Mouse (Mus musculus) stomach, embryonic 16.5 days (tissue): ENCODE results near the gene Ttll5. TPM values are rescaled to one million over a fixed set of nuclear protein-coding genes. Genes with fewer than 3 reads are reported as not detected.

Experiments used
- ATAC-seq: fragments of 200-750 bp; cut with Nextera tagmentation; 2 replicates; pipeline ENCODE4 v1.8.0; 2017; ENCODE audit warnings: moderate number of reproducible peaks, moderate TSS enrichment; ENCODE audit not compliant: insufficient read depth, low FRiP score
- H3K27ac ChIP-seq: fragments of 300-500 bp; sonication (generic); 2 replicates; pipeline ENCODE4 v1.5.1; 2014; ENCODE audit warnings: low read length
- H3K27me3 ChIP-seq: fragments of 300-500 bp; sonication (generic); 2 replicates; pipeline ENCODE4 v1.6.1; 2014; ENCODE audit warnings: low read length, control low read depth, mixed read lengths; ENCODE audit not compliant: control insufficient read depth, insufficient read depth
- H3K36me3 ChIP-seq: fragments of 300-500 bp; sonication (generic); 2 replicates; pipeline ENCODE4 v1.6.1; 2014; ENCODE audit warnings: low read length; ENCODE audit not compliant: control insufficient read depth, insufficient read depth
- H3K4me1 ChIP-seq: fragments of 300-500 bp; sonication (generic); 2 replicates; pipeline ENCODE4 v1.6.1; 2014; ENCODE audit warnings: low read length, control low read depth, mixed read lengths; ENCODE audit not compliant: control insufficient read depth, insufficient read depth
- H3K4me2 ChIP-seq: fragments of 300-500 bp; sonication (generic); 2 replicates; pipeline ENCODE4 v1.6.1; 2014; ENCODE audit warnings: low read depth, low read length, mixed read lengths
- H3K4me3 ChIP-seq: fragments of 300-500 bp; sonication (generic); replicated peaks from 2 replicates; pipeline ENCODE4 v1.5.1; 2014; ENCODE audit warnings: mild to moderate bottlenecking, low read length
- H3K9ac ChIP-seq: fragments of 300-500 bp; sonication (generic); 2 replicates; pipeline ENCODE4 v1.6.1; 2014; ENCODE audit warnings: low read length
- H3K9me3 ChIP-seq: fragments of 300-500 bp; sonication (generic); replicated peaks from 2 replicates; pipeline ENCODE4 v1.6.1; 2016; ENCODE audit warnings: low read length, control low read depth; ENCODE audit not compliant: control insufficient read depth
- WGBS: fragments of 180-500 bp; shearing (Covaris S2); extraction: QIAGEN DNeasy Blood & Tissue Kit; methylation state at CpG from one replicate; pipeline ENCODE4 v1.1.7; 2014; 5-methylcytosine and 5-hydroxymethylcytosine counted together
- polyA plus RNA-seq: library from polyadenylated mRNA; unstranded; fragments of >200 nt; fragmentation: Nextera tagmentation; extraction: Ambion mirVana; gene quantifications from 2 replicates; pipeline ENCODE4 v1.2.1, GENCODE M21; 2015

Ttll5 gene
- polyA plus RNA-seq, 1 experiment from 2014 or later: 11.4 TPM

DNA sequence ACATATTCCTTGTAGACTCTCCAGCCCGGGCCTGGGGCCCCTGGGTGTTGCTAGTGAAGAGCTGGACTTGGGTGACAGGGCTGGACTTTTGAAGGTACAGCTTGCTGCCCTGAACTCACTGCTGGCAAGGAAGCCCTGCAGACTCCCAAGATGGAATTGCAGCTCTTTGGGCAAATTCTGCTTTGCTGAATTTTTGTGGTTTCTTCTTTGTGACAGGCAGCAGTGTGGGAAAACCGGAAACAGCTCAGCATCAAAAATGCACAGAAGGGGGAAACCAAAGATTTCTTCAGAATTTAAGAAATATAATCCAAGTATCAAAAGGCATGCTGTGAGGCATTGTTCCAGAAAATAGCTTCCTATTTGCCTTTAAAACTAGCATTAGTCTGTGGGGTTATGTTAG lies 189.7 kb downstream of the Ttll5 start:
- Histone ChIP-seq H3K4me1 (no peaks in the 10 kb centered on the region), H3K9me3 (no peaks in the 10 kb centered on the region), H3K9ac (no peak overlapping the region), H3K4me3 (no peak overlapping the region), H3K36me3 (no peaks in the 10 kb centered on the region), H3K27me3 (no peaks in the 10 kb centered on the region), H3K4me2 (no peak overlapping the region), H3K27ac (no peak overlapping the region)
- no peak for ATAC-seq
- 83% methylated on average over 2 of the region's 2 CpGs for WGBS

DNA sequence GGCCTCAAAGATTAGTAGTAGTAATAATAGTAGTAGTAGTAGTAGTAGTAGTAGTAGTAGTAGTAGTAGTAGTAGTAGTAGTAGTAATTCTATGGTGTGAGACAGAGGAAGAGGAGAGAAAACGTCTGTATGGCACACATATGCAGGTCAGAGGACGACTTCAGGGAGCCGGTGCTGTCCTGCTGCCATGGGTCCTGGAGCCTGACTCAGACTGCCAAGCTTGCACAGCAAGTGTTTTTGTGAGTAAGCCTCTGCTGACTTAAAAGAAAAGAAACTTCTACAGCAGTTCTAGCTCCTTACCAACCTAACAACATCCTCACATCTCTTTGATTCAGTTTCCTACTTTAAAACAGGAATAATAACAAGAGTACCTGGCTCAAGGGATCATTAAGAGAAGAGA lies 190.2 kb downstream of the Ttll5 start:
- no peak overlapping the region for H3K4me3 ChIP-seq
- 86% methylated on average over 3 of the region's 3 CpGs for WGBS
- H3K36me3 ChIP-seq: no peaks in the 10 kb centered on the region
- H3K4me2 ChIP-seq: no peak overlapping the region
- H3K9me3 ChIP-seq: no peaks in the 10 kb centered on the region
- H3K27ac ChIP-seq: no peak overlapping the region
- no peaks in the 10 kb centered on the region for H3K4me1 ChIP-seq
- H3K27me3 ChIP-seq: no peaks in the 10 kb centered on the region
- no peak for ATAC-seq
- no peak overlapping the region for H3K9ac ChIP-seq

DNA sequence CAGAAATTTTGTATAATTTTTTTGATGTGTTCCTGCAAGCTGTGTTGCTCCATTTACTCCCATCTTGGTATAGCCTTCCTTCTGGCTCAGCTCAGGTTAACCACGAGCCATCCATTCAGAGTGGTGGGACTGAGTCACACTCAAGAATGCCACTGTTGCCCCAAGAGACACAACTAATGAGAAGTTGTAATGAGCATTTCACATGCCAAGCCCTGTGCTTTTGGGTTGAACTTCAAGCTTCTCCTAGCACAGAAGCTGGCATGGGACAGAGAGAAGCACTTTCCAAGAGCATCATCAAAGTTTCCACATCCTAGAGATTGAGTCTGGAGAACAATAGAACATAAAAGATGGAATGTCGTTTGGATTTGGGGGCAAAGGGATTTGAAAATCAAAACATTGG lies 190.7 kb downstream of the Ttll5 start:
- no peaks in the 10 kb centered on the region for H3K9me3 ChIP-seq
- H3K27ac ChIP-seq: no peak overlapping the region
- H3K4me2 ChIP-seq: no peak overlapping the region
- H3K36me3 ChIP-seq: no peaks in the 10 kb centered on the region
- 75% methylated on average over 2 of the region's 2 CpGs for whole genome bisulfite sequencing
- no peaks in the 10 kb centered on the region for H3K4me1 ChIP-seq
- H3K27me3 ChIP-seq: no peaks in the 10 kb centered on the region
- H3K4me3 ChIP-seq: no peak overlapping the region
- H3K9ac ChIP-seq: no peak overlapping the region
- ATAC-seq: no peak

DNA sequence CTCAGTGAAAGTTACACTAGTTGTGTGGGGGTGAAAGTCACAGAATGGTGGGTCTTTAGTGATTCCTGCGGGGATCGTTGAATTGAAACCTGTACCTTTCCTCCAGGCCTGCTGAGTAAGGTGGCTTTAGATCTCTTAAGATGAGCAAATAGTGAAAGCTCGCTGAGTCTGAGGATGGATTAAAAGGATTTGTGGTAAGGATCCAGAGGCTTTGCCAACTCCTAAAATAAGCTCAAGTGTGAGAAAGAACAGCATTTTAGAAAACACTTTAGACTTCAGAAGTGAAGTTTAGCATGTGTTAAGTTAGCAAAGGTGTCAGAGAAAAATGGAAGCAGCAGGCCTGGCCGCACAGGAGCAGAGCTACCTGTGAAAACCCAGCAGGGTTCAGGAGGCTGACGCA lies 192.9 kb downstream of the Ttll5 start:
- H3K4me3 ChIP-seq: no peak overlapping the region
- no peak overlapping the region for H3K9ac ChIP-seq
- WGBS: 53% methylated on average over 5 of the region's 5 CpGs
- H3K27ac ChIP-seq: no peak overlapping the region
- H3K36me3 ChIP-seq: no peaks in the 10 kb centered on the region
- H3K9me3 ChIP-seq: no peaks in the 10 kb centered on the region
- H3K4me1 ChIP-seq: peaks cover 5% of the 10 kb centered on the region
- no peaks in the 10 kb centered on the region for H3K27me3 ChIP-seq
- H3K4me2 ChIP-seq: no peak overlapping the region
- no peak for ATAC-seq

DNA sequence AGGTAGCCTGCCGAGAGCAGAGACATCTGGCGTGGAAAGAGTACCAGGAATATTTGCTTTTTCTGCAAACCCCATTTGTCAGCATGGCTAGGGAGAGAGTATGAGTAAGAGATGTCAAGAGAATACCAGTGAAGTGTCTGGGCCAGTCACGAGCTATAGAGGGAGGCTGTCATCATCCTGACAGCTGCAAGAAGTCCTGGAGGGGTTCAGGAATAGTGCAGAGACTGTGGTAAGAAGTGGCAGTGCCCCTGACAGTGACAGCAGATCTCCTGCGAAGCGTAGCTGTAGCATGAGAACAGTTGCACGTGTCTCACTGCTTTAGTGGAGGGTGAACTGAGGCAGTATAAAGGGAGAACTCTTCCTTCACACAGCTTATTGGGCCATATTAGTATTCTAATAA lies 197.1 kb downstream of the Ttll5 start:
- Histone ChIP-seq H3K9me3 (no peaks in the 10 kb centered on the region), H3K4me2 (no peak overlapping the region), H3K27me3 (no peaks in the 10 kb centered on the region), H3K27ac (no peak overlapping the region), H3K4me1 (peaks cover 17% of the 10 kb centered on the region), H3K9ac (no peak overlapping the region), H3K4me3 (no peak overlapping the region), H3K36me3 (no peaks in the 10 kb centered on the region)
- ATAC-seq: no peak
- WGBS: 69% methylated on average over 6 of the region's 6 CpGs

DNA sequence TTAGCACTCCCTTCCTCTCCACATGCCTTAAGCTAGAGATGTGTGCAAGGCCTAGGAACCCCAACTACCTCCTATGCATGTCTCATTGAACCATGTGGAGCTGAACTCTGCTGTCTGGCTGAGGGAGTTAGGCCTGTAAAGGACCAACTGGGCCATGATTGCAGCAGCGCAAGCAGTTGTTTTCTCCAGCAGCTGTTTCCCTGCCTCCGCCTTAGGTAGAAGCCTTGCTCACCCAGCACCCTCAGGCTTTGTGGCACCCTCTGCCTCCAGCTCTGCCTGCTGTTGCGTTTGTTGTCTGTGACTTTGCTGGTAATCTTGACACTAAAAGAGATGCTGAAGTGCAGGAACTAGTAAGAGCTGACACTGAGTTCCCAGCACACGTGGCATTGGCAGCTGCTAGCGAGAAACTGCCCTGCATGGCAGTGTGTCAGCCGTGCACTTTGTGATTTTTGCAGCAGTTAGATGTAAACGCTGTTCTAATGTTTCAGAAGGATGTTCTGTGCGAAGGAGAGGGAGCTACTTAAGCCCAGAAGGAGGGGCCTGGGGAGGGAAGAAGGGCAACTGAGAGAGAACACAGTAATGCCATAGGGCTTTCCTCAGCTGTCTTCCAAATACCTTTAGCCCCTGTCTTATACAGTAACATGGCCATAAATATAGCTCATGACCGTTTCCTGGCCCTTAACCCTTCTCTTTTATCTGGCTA lies 198.0 kb downstream of the Ttll5 start:
- ATAC-seq: peak; percentile 45; the same call in 1 of the 2 replicates
- H3K27ac ChIP-seq: 0 out of 2 replicates have a peak overlapping the region, but pooled peaks have one; percentile 35
- H3K27me3 ChIP-seq: no peaks in the 10 kb centered on the region
- no peak overlapping the region for H3K4me2 ChIP-seq
- H3K9ac ChIP-seq: no peak overlapping the region
- peaks cover 17% of the 10 kb centered on the region for H3K4me1 ChIP-seq
- H3K9me3 ChIP-seq: no peaks in the 10 kb centered on the region
- H3K4me3 ChIP-seq: no peak overlapping the region
- no peaks in the 10 kb centered on the region for H3K36me3 ChIP-seq
- 54% methylated on average over 9 of the region's 9 CpGs for WGBS

DNA sequence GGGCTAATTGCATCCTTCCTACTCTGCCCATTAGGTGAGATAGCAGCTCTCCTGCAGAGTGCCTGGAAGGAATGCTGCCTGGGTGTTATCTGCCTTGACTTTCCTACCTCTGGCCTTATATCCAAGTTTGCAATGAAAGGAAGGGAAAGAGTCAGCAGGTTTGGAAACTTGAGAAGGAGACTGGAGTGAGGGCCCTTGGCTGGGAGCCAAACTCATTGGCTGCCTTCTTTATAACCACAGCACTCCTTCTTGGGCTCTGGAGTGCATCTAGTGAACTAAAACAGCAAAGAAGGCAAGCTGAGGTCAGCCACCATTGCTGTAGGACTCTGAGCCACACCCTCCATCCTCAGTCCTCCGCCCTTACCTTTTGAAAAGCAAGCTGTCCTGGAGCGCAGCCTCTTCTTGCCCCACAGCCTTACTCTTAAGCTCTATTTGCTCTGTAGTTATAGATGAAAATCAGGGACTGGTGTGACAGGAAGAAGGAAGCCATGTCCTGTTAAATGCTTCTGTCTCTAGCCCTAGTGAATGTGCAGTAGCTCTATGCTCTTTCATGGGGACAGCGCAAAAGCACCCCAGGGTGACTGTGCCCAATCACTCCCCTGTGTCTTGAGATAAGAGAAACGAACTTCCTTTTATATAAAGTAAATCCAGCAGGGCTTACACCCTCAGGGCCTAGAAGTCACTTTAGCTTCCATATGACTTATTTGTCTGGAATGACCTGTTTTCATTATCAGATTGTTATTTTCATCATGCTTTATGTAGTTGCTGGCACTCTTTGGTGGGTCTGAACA lies 198.8 kb downstream of the Ttll5 start:
- Histone ChIP-seq H3K9me3 (no peaks in the 10 kb centered on the region), H3K36me3 (no peaks in the 10 kb centered on the region), H3K27ac (peak overlapping the region; percentile 35; the same call in 1 of the 2 replicates), H3K4me3 (no peak overlapping the region), H3K27me3 (no peaks in the 10 kb centered on the region), H3K9ac (no peak overlapping the region), H3K4me2 (no peak overlapping the region), H3K4me1 (peaks cover 17% of the 10 kb centered on the region)
- WGBS: 57% methylated on average over 4 of the region's 4 CpGs
- peak; percentile 68; the same call in 1 of the 2 replicates for ATAC-seq

DNA sequence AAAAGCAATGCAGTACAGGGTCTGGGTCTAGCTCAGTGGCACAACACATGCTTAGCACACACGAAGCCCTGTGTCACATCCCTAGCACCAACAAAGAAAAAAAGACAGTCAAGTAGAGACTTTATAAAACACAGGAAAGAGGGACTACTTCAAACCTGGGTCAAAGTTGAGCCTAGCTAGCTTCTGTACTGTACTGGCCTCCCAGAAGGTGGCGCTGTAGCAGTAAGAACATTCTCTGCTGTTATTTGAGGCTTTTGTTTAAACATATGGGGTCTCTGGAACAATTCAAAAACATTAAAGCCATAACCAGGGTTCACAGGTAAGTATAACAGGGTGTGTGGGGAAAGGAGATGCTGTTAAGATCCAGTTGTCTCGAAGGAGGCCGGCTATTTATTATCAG lies 200.0 kb downstream of the Ttll5 start:
- Histone ChIP-seq H3K9me3 (no peaks in the 10 kb centered on the region), H3K9ac (no peak overlapping the region), H3K36me3 (no peaks in the 10 kb centered on the region), H3K27me3 (no peaks in the 10 kb centered on the region), H3K27ac (no peak overlapping the region), H3K4me2 (no peak overlapping the region), H3K4me3 (no peak overlapping the region), H3K4me1 (peaks cover 17% of the 10 kb centered on the region)
- no peak for ATAC-seq
- WGBS: 66% methylated on average over 4 of the region's 4 CpGs

DNA sequence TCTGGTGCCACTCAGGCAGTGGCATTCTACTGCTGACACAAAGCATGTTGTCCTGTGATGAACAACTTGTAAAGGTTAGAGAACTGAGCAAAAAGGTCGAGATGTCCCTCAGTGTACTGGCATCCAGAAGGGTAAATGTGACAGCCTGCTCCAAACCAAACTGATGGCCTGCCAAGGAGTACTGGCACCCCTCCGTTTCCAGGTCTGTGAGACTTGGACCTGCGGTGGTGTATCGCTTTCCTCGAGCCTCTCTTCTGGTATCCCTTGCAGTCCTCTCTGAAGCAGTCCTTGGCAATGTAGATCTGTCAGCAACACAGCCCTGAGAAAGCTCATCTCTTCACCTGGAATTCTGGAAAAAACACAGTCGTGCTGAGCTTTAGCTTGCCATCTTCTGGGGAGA lies 201.0 kb downstream of the Ttll5 start:
- 89% methylated on average over 6 of the region's 6 CpGs for WGBS
- no peak overlapping the region for H3K4me2 ChIP-seq
- no peaks in the 10 kb centered on the region for H3K9me3 ChIP-seq
- peaks cover 17% of the 10 kb centered on the region for H3K4me1 ChIP-seq
- no peak overlapping the region for H3K4me3 ChIP-seq
- no peak overlapping the region for H3K27ac ChIP-seq
- no peak overlapping the region for H3K9ac ChIP-seq
- no peak for ATAC-seq
- H3K36me3 ChIP-seq: no peaks in the 10 kb centered on the region
- H3K27me3 ChIP-seq: no peaks in the 10 kb centered on the region
